Mouse (Mus musculus): Measurements from ENCODE around the gene Sult2b1.

The Sult2b1 gene

GRCm38 (mm10) chr7:45692364-45692763 lies 92.1 kb downstream of the Sult2b1 start:
- DNase-seq = no peak

- peak; percentile 38 for DNase-seq
These were observed 94.7 kb downstream of the Sult2b1 start for GRCm38 (mm10) chr7:45689800-45690199.

- no peak for DNase-seq
These were observed 95.4 kb downstream of the Sult2b1 start for GRCm38 (mm10) chr7:45689099-45689498.

- DNase-seq = peak; percentile 26
These were observed 97.6 kb downstream of the Sult2b1 start for GRCm38 (mm10) chr7:45686841-45687240.

GRCm38 (mm10) chr7:45685811-45686210 lies 98.7 kb downstream of the Sult2b1 start:
- DNase-seq = no peak

- no peak for DNase-seq
These were observed 100.9 kb downstream of the Sult2b1 start, which contains the start of gene Ntn5 for GRCm38 (mm10) chr7:45683396-45684050. Gene Ntn5 (plus strand): TSS chr7:45684022.

- peak; percentile 88 for DNase-seq
These were observed 102.0 kb downstream of the Sult2b1 start for GRCm38 (mm10) chr7:45682144-45683126.

- DNase-seq = no peak
These were observed 103.3 kb downstream of the Sult2b1 start for GRCm38 (mm10) chr7:45681046-45681736.

All from kidney, adult 9 months (tissue).